Mouse (Mus musculus) midbrain, embryonic 16.5 days (tissue): ENCODE measurements around the gene Plppr4. TPM values are rescaled to one million over a fixed set of nuclear protein-coding genes. Genes with fewer than 3 reads are reported as not detected.

Source experiments
- ATAC-seq: fragments of 200-750 bp; cut with Nextera tagmentation; 2 replicates; pipeline ENCODE4 v1.8.0; 2017; ENCODE audit warnings: moderate TSS enrichment
- H3K27ac ChIP-seq: fragments of 300-500 bp; sonication (generic); 2 replicates; pipeline ENCODE4 v1.5.1; 2014; ENCODE audit warnings: mild to moderate bottlenecking, low read length, mixed read lengths
- H3K27me3 ChIP-seq: fragments of 300-500 bp; sonication (generic); 2 replicates; pipeline ENCODE4 v1.6.1; 2014; ENCODE audit warnings: low read depth, low read length, mixed read lengths; ENCODE audit not compliant: control insufficient read depth, insufficient read depth
- H3K36me3 ChIP-seq: fragments of 300-500 bp; sonication (generic); 2 replicates; pipeline ENCODE4 v1.6.1; 2014; ENCODE audit warnings: mild to moderate bottlenecking, low read length, moderate library complexity, mixed read lengths; ENCODE audit not compliant: control insufficient read depth, insufficient read depth
- H3K4me1 ChIP-seq: fragments of 300-500 bp; sonication (generic); 2 replicates; pipeline ENCODE4 v1.6.1; 2014; ENCODE audit warnings: mild to moderate bottlenecking, low read length, mixed read lengths; ENCODE audit not compliant: control insufficient read depth, insufficient read depth
- H3K4me2 ChIP-seq: fragments of 300-500 bp; sonication (generic); 2 replicates; pipeline ENCODE4 v1.6.1; 2014; ENCODE audit warnings: mild to moderate bottlenecking, low read length, mixed read lengths
- H3K4me3 ChIP-seq: fragments of 300-500 bp; sonication (generic); 2 replicates; pipeline ENCODE4 v1.5.1; 2014; ENCODE audit warnings: low read depth, mild to moderate bottlenecking, low read length, moderate library complexity, mixed read lengths
- H3K9ac ChIP-seq: fragments of 300-500 bp; sonication (generic); 2 replicates; pipeline ENCODE4 v1.6.1; 2014; ENCODE audit warnings: low read depth, low read length, mixed read lengths
- H3K9me3 ChIP-seq: fragments of 300-500 bp; sonication (generic); replicated peaks from 2 replicates; pipeline ENCODE4 v1.6.1; 2014; ENCODE audit warnings: mild to moderate bottlenecking, low read length, mixed read lengths; ENCODE audit not compliant: control insufficient read depth, poor library complexity, severe bottlenecking
- WGBS: fragments of 180-500 bp; shearing (Covaris S2); extraction: QIAGEN DNeasy Blood & Tissue Kit; methylation state at CpG from one replicate; pipeline ENCODE4 v1.1.7; 2014; 5-methylcytosine and 5-hydroxymethylcytosine counted together
- polyA plus RNA-seq: library from polyadenylated mRNA; unstranded; fragments of >200 nt; fragmentation: Nextera tagmentation; extraction: Ambion mirVana; gene quantifications from 2 replicates; pipeline ENCODE4 v1.2.1, GENCODE M21; 2015

Plppr4 gene
- polyA plus RNA-seq, 1 experiment from 2014 or later = 44.7 TPM

DNA sequence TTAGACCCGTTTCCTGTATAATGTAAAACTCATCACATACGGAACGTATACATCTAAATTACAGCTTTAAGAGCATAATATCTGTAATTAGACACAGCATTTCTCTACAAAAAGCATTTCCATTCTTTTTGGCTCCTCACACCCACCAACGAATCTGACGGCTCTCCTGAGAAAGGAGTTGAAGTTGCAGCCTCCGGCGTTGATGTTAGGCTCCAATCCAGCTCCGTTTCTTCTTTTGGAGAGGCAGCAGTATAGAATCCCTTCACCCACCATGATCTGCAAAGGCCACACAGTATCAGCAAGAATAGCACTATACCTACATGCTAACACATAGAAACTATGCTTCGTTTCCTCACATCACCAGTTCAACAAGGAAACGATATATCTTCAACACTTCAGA lies 29.2 kb downstream of the Plppr4 start:
- H3K9ac ChIP-seq = no peak overlapping the region
- no peaks in the 10 kb centered on the region for H3K9me3 ChIP-seq
- H3K27me3 ChIP-seq = no peaks in the 10 kb centered on the region
- no peak overlapping the region for H3K4me2 ChIP-seq
- 0 out of 2 replicates have a peak, but pooled peaks cover 3% of the 10 kb centered on the region for H3K36me3 ChIP-seq
- 94% methylated on average over 10 of the region's 10 CpGs for WGBS
- no peak overlapping the region for H3K27ac ChIP-seq
- no peak for ATAC-seq
- no peaks in the 10 kb centered on the region for H3K4me1 ChIP-seq
- H3K4me3 ChIP-seq = no peak overlapping the region

DNA sequence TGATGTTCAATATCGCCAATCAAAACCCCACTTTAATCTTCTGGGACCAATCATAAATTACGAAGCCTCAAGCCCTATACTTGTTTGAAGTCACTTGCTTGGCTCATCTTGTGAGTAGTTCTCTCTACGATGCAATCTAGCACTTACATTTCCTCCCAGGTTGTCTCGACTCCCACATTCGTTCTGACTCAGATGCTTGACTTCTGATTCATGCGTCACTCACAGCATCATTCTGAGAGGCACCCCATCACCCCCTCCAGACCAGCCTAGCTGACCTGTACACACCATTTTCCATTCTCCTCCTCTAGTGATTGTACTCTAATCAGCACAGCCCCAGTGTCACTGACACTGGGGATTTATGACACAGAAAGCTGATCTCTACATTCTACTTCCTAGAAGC lies 31.2 kb downstream of the Plppr4 start:
- WGBS = 84% methylated on average over 6 of the region's 6 CpGs
- H3K4me2 ChIP-seq = no peak overlapping the region
- H3K27ac ChIP-seq = no peak overlapping the region

DNA sequence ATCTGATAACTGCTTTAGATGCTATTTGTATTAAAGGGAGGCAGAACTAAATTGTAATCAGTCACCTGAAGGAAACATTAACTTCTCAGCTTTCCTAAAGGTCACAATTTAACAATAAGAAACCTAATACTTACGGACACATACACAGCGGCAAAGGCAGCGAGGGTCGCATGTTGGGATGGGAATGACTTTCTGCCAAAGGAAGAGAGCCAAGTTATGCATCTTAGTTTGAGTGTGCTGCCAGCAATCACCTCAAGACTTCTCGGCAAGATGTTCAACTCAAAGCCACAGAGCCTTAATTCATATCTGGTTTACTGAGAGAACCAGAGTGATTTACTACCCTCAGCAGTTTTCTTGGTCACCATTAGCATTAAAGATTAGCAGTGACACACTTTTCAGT lies 34.1 kb downstream of the Plppr4 start:
- Histone ChIP-seq H3K4me2 (no peak overlapping the region), H3K4me3 (no peak overlapping the region), H3K27me3 (no peaks in the 10 kb centered on the region), H3K27ac (no peak overlapping the region), H3K9me3 (no peaks in the 10 kb centered on the region), H3K36me3 (peaks cover 20% of the 10 kb centered on the region), H3K9ac (no peak overlapping the region), H3K4me1 (no peaks in the 10 kb centered on the region)
- ATAC-seq = no peak
- WGBS = 93% methylated on average over 5 of the region's 5 CpGs

More for the DNA sequence above, 31.2 kb downstream of the Plppr4 start:
- Histone ChIP-seq H3K36me3 (0 out of 2 replicates have a peak, but pooled peaks cover 3% of the 10 kb centered on the region), H3K4me1 (no peaks in the 10 kb centered on the region), H3K27me3 (no peaks in the 10 kb centered on the region), H3K9me3 (no peaks in the 10 kb centered on the region), H3K4me3 (no peak overlapping the region), H3K9ac (no peak overlapping the region)
- no peak for ATAC-seq

DNA sequence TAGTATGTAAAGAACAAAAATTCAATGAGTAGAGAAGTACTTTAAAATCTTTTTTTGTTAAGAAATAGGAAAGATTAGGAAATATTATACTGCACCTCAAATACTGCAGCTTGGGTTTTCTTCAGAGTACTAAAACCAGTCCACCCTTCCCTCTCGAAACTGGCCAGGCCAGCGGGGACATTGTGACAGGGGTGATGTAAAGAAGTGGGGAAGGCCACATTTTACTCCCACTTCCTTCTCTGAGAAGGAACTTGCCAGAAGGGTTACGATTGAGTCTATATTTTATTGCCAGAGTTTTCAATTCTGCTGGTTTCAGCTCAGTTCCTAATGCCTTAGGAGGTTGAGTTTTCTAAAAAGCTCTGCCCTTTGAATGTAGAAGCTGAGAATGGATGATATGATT lies 41.0 kb downstream of the Plppr4 start:
- WGBS = 98% methylated on average over 3 of the region's 3 CpGs
- ATAC-seq = no peak
- H3K27ac ChIP-seq = no peak overlapping the region
- no peaks in the 10 kb centered on the region for H3K4me1 ChIP-seq
- H3K36me3 ChIP-seq = peaks cover 18% of the 10 kb centered on the region
- no peak overlapping the region for H3K9ac ChIP-seq
- no peaks in the 10 kb centered on the region for H3K27me3 ChIP-seq
- no peak overlapping the region for H3K4me3 ChIP-seq
- no peak overlapping the region for H3K4me2 ChIP-seq
- no peaks in the 10 kb centered on the region for H3K9me3 ChIP-seq

DNA sequence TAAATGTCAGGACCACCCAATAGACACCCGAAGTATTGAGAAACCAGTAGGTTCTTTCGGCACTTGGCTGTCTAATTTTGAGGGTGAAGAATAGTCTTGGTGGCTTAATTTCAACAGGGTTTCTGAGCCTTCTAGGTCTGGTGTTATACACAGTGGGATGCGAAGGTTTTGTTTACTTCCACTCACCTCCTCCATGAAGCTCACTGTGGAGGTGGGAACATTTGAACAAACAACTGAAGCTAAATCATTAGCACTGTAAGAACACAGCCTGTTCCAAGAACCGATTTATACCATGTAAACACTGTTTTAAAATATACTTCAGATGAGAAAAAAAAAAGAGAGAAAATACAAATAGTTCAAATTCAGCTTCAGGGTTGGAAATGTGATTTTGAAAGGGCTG lies 47.3 kb downstream of the Plppr4 start:
- Histone ChIP-seq H3K27ac (no peak overlapping the region), H3K36me3 (no peaks in the 10 kb centered on the region), H3K9ac (no peak overlapping the region), H3K4me3 (no peak overlapping the region), H3K27me3 (no peaks in the 10 kb centered on the region), H3K4me2 (no peak overlapping the region), H3K4me1 (no peaks in the 10 kb centered on the region), H3K9me3 (no peaks in the 10 kb centered on the region)
- WGBS = 89% methylated on average over 4 of the region's 4 CpGs
- ATAC-seq = no peak

DNA sequence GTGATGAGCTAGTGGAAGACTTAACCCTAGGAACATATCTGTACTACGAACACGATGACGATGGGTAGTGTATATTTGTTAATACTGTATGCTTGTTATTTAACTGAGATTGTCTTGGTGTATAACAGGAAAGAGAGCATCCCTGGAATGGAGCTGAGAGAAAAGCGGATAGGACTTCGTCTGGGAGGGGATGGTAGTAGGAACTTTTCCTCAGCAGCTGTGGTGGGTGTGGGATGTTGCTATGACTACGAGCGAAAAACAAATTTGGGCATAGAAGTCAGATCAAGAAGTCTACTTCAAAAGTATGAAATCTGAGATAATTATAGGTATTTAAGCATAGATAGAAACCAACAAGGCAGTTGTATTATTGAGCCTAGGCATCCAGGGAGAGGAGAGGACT lies 48.6 kb downstream of the Plppr4 start:
- Histone ChIP-seq H3K27ac (no peak overlapping the region), H3K9ac (no peak overlapping the region), H3K4me1 (no peaks in the 10 kb centered on the region), H3K27me3 (no peaks in the 10 kb centered on the region), H3K4me2 (no peak overlapping the region), H3K9me3 (no peaks in the 10 kb centered on the region), H3K4me3 (no peak overlapping the region), H3K36me3 (no peaks in the 10 kb centered on the region)
- 96% methylated on average over 7 of the region's 7 CpGs for WGBS
- no peak for ATAC-seq

DNA sequence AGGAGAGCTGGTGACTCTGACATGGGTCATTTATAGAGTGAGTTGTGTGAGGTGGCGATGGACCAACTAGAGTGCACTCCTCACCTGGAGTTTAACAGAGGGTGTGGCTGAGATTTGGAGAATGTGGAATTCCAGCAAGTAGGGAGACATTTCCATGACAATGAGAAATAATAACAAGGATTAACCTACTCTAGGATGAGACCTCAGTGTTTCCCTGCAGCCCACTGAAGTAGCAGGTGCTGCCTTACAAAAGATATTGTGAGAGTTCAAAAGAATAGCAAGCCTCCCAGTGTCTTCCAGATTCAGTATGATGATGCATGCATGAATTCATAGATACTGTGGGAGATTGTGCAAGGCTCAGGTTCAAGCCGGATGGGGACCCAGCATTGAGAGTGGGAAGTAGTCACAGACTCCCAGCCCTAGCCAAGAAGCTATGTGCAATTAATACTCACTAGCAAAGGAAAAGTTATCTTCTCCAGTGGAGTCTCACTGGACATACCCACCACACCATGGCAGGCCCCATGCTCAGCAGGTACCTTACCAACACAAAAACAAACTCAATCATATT lies 49.8 kb downstream of the Plppr4 start:
- Histone ChIP-seq H3K27ac (no peak overlapping the region), H3K4me2 (no peak overlapping the region), H3K4me3 (no peak overlapping the region), H3K9me3 (no peaks in the 10 kb centered on the region), H3K27me3 (no peaks in the 10 kb centered on the region), H3K4me1 (no peaks in the 10 kb centered on the region), H3K36me3 (no peaks in the 10 kb centered on the region), H3K9ac (no peak overlapping the region)
- no peak for ATAC-seq
- WGBS = 75% methylated on average over 2 of the region's 2 CpGs

DNA sequence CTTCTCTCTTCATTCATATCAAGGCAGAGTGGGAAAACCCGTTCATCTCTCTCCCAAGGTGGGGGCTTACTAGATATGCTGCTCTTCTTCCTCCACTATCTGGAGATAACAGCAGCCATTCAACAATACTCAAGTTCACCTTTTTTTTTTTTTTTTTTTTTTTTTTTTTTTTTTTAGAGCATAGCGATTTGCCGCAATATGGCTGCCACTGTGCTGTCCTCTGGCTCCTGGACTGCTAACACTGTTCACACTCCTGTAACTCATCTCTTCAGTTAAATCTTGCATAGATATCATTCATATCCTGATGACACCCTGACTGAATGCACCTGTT lies 51.1 kb downstream of the Plppr4 start:
- Histone ChIP-seq H3K27ac (no peak overlapping the region), H3K27me3 (no peaks in the 10 kb centered on the region), H3K4me3 (no peak overlapping the region), H3K9ac (no peak overlapping the region), H3K36me3 (no peaks in the 10 kb centered on the region), H3K4me2 (no peak overlapping the region), H3K9me3 (no peaks in the 10 kb centered on the region), H3K4me1 (no peaks in the 10 kb centered on the region)
- no peak for ATAC-seq
- WGBS = 96% methylated on average over 3 of the region's 3 CpGs

DNA sequence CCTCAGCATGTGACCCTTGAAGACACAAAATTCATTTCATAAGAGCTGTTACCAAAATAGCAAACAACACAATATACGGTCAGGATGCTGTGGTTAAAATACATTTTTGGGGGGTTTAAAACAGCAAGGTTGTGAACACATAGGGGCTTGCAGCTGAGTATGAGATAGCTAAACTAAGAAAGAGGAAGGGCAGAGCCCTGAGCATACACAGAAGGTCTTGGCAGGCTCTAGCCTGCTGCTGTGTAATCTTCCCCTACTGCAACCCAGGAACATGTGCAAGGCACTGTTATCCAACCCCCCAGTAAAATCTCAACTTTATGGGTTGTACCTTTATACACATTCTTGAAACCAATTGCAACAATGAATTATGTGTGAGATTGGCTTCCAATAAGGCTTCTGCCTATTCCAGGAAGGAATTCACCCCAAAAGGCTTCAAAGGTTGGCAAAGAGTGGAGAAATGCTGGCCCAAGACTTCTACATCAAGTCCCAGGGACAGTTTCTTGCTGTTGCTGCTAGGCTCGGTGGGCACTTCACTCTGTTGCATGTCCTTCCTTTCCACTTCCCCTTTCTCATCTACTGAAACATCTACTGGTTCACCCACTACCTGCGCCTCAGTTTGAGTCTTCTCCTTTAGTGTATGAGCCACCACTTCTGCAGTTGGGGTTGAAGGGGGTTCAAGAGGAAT lies 51.6 kb downstream of the Plppr4 start:
- H3K27me3 ChIP-seq = no peaks in the 10 kb centered on the region
- H3K27ac ChIP-seq = no peak overlapping the region
- H3K4me1 ChIP-seq = no peaks in the 10 kb centered on the region
- H3K4me2 ChIP-seq = no peak overlapping the region
- no peaks in the 10 kb centered on the region for H3K36me3 ChIP-seq
- H3K9me3 ChIP-seq = no peaks in the 10 kb centered on the region
- ATAC-seq = no peak
- no peak overlapping the region for H3K4me3 ChIP-seq
- 93% methylated on average over 3 of the region's 3 CpGs for WGBS
- no peak overlapping the region for H3K9ac ChIP-seq
